Mouse (Mus musculus): ENCODE results near the gene Pm20d2. TPM values are rescaled to one million over a fixed set of nuclear protein-coding genes. Genes with fewer than 3 reads are reported as not detected.

Gene Pm20d2
- polyA plus RNA-seq, 1 experiment = 4.5 TPM

- no peak overlapping the region for H3K27ac ChIP-seq (ENCODE audit: insufficient read depth, low read length)
- WGBS = 68% methylated on average over 7 of the region's 7 CpGs
- no peaks in the 10 kb centered on the region for H3K27me3 ChIP-seq (ENCODE audit: control insufficient read depth, insufficient read depth, low read length)
- TF ChIP-seq CTCF (IDR thresholded peaks at IDR 0.05; ENCODE audit: borderline replicate concordance, insufficient read depth, low read depth, low read length) (no peak), POLR2A (IDR thresholded peaks at IDR 0.05; ENCODE audit: borderline replicate concordance, insufficient read depth, low read length) (no peak)
- DNase-seq = no peak
- no peaks in the 10 kb centered on the region for H3K4me1 ChIP-seq (ENCODE audit: control insufficient read depth, insufficient read depth, low read length)
- no peak overlapping the region for H3K4me3 ChIP-seq (replicated peaks; ENCODE audit: insufficient read depth, low read depth, low read length)
Observed at GRCm38 (mm10) chr4:33149150-33149549, 40.4 kb downstream of the Pm20d2 start.

GRCm38 (mm10) chr4:33147825-33148224 lies 41.7 kb downstream of the Pm20d2 start:
- DNase-seq = peak; percentile 19 to 32
- Histone ChIP-seq H3K4me1 (ENCODE audit: control insufficient read depth, insufficient read depth, low read length) (no peaks in the 10 kb centered on the region), H3K27me3 (ENCODE audit: control insufficient read depth, insufficient read depth, low read length) (no peaks in the 10 kb centered on the region), H3K4me3 (replicated peaks; ENCODE audit: insufficient read depth, low read depth, low read length) (no peak overlapping the region), H3K27ac (ENCODE audit: insufficient read depth, low read length) (no peak overlapping the region)
- TF ChIP-seq POLR2A (IDR thresholded peaks at IDR 0.05; ENCODE audit: borderline replicate concordance, insufficient read depth, low read length) = no peak
- no peak; the same call in 1 of the 2 replicates for TF ChIP-seq CTCF (IDR thresholded peaks at IDR 0.05; ENCODE audit: borderline replicate concordance, insufficient read depth, low read depth, low read length)
- 6% methylated on average over 2 of the region's 2 CpGs for WGBS

- no peak for TF ChIP-seq CTCF (IDR thresholded peaks at IDR 0.05; ENCODE audit: borderline replicate concordance, insufficient read depth, low read depth, low read length)
- TF ChIP-seq POLR2A (IDR thresholded peaks at IDR 0.05; ENCODE audit: borderline replicate concordance, insufficient read depth, low read length) = no peak
- WGBS = 52% methylated on average over 20 of the region's 20 CpGs
- no peak overlapping the region for H3K4me3 ChIP-seq (replicated peaks; ENCODE audit: insufficient read depth, low read depth, low read length)
Observed at GRCm38 (mm10) chr4:33146679-33147291, 42.8 kb downstream of the Pm20d2 start.

GRCm38 (mm10) chr4:33132221-33132620 lies 57.3 kb downstream of the Pm20d2 start, which contains the start of gene Gabrr1:
Gene Gabrr1 (plus strand): TSS chr4:33132521.
- H3K27ac ChIP-seq (ENCODE audit: insufficient read depth, low read length) = no peak within 1 kb of the TSS
- no peak for TF ChIP-seq POLR2A (IDR thresholded peaks at IDR 0.05; ENCODE audit: borderline replicate concordance, insufficient read depth, low read length)
- TF ChIP-seq CTCF (IDR thresholded peaks at IDR 0.05; ENCODE audit: borderline replicate concordance, insufficient read depth, low read depth, low read length) = no peak
- 85% methylated on average over 11 of the region's 11 CpGs for WGBS
- H3K27me3 ChIP-seq (ENCODE audit: control insufficient read depth, insufficient read depth, low read length) = no peaks in the 10 kb centered on the region
- no peaks in the 10 kb centered on the region for H3K4me1 ChIP-seq (ENCODE audit: control insufficient read depth, insufficient read depth, low read length)
- DNase-seq = no peak
- no peak within 1 kb of the TSS for H3K4me3 ChIP-seq (replicated peaks; ENCODE audit: insufficient read depth, low read depth, low read length)

More at GRCm38 (mm10) chr4:33146679-33147291, 42.8 kb downstream of the Pm20d2 start:
- no peaks in the 10 kb centered on the region for H3K27me3 ChIP-seq (ENCODE audit: control insufficient read depth, insufficient read depth, low read length)
- DNase-seq = no peak
- no peaks in the 10 kb centered on the region for H3K4me1 ChIP-seq (ENCODE audit: control insufficient read depth, insufficient read depth, low read length)
- H3K27ac ChIP-seq (ENCODE audit: insufficient read depth, low read length) = no peak overlapping the region

- 7% methylated on average over 10 of the region's 10 CpGs for WGBS
- Histone ChIP-seq H3K4me1 (ENCODE audit: control insufficient read depth, insufficient read depth, low read length) (0 out of 2 replicates have a peak, but pooled peaks cover 5% of the 10 kb centered on the region), H3K4me3 (replicated peaks; ENCODE audit: insufficient read depth, low read depth, low read length) (peak overlapping the region; percentile 5), H3K27me3 (ENCODE audit: control insufficient read depth, insufficient read depth, low read length) (no peaks in the 10 kb centered on the region), H3K27ac (ENCODE audit: insufficient read depth, low read length) (peak overlapping the region; percentile 63)
- TF ChIP-seq POLR2A (IDR thresholded peaks at IDR 0.05; ENCODE audit: borderline replicate concordance, insufficient read depth, low read length) = no peak
- TF ChIP-seq CTCF (IDR thresholded peaks at IDR 0.05; ENCODE audit: borderline replicate concordance, insufficient read depth, low read depth, low read length) = no peak
- peak; percentile 71 to 81 for DNase-seq
Observed at GRCm38 (mm10) chr4:33125409-33126084, 64.0 kb downstream of the Pm20d2 start.

GRCm38 (mm10) chr4:33124493-33124892 lies 65.0 kb downstream of the Pm20d2 start:
- peak; percentile 67 to 70 for DNase-seq

More at GRCm38 (mm10) chr4:33124493-33124892, 65.0 kb downstream of the Pm20d2 start:
- Histone ChIP-seq H3K27me3 (ENCODE audit: control insufficient read depth, insufficient read depth, low read length) (no peaks in the 10 kb centered on the region), H3K27ac (ENCODE audit: insufficient read depth, low read length) (no peak overlapping the region), H3K4me1 (ENCODE audit: control insufficient read depth, insufficient read depth, low read length) (0 out of 2 replicates have a peak, but pooled peaks cover 5% of the 10 kb centered on the region), H3K4me3 (replicated peaks; ENCODE audit: insufficient read depth, low read depth, low read length) (no peak overlapping the region)
- peak; percentile 61; the same call in 1 of the 2 replicates for TF ChIP-seq CTCF (IDR thresholded peaks at IDR 0.05; ENCODE audit: borderline replicate concordance, insufficient read depth, low read depth, low read length)
- no peak for TF ChIP-seq POLR2A (IDR thresholded peaks at IDR 0.05; ENCODE audit: borderline replicate concordance, insufficient read depth, low read length)
- 69% methylated on average over 6 of the region's 6 CpGs for WGBS

Other genes starting within 250 kb of the Pm20d2 start
- 7.7 and 9.4 TPM in 2 replicates for gene Ankrd6, start 238.9 kb downstream of the Pm20d2 start, polyA plus RNA-seq (2012; rRNA removed)
- 45.4 and 51.7 TPM in 2 replicates for gene Rragd, start 206.7 kb downstream of the Pm20d2 start, polyA plus RNA-seq (2012; rRNA removed)
- 78.9 and 80.8 TPM in 2 replicates for gene Ube2j1, start 158.3 kb downstream of the Pm20d2 start, polyA plus RNA-seq (2012; rRNA removed)
- gene Gabrr2, start 126.7 kb downstream of the Pm20d2 start, polyA plus RNA-seq (2012; rRNA removed) = 1.6 and 2.0 TPM in 2 replicates
- gene Gabrr1, start 57.2 kb downstream of the Pm20d2 start, polyA plus RNA-seq (2012; rRNA removed) = 0.30 and 0.34 TPM in 2 replicates
- gene Srsf12, start 19.3 kb upstream of the Pm20d2 start, polyA plus RNA-seq (2012; rRNA removed) = 16.1 and 16.5 TPM in 2 replicates
- gene Pnrc1, start 100.4 kb upstream of the Pm20d2 start, polyA plus RNA-seq (2012; rRNA removed) = 62.4 and 64.6 TPM in 2 replicates
- gene Rngtt, start 120.6 kb upstream of the Pm20d2 start, polyA plus RNA-seq (2012; rRNA removed) = 10.3 and 11.5 TPM in 2 replicates

All from cerebellum, adult 2 months (tissue).